Mouse (Mus musculus) bone marrow macrophage, adult 2 months (primary cell): Measurements from ENCODE around the gene Bbx. TPM values are rescaled to one million over a fixed set of nuclear protein-coding genes. Genes with fewer than 3 reads are reported as not detected.

Source experiments
- H3K27ac ChIP-seq: 2 replicates; pipeline ENCODE4 v1.5.1; 2012; ENCODE audit warnings: low read depth, low read length; ENCODE audit not compliant: insufficient read depth
- H3K4me1 ChIP-seq: 2 replicates; pipeline ENCODE4 v1.6.1; 2012; ENCODE audit warnings: low read length; ENCODE audit not compliant: control insufficient read depth, insufficient read depth
- H3K4me3 ChIP-seq: 2 replicates; pipeline ENCODE4 v1.5.1; 2012; ENCODE audit warnings: mild to moderate bottlenecking, low read length, moderate library complexity; ENCODE audit not compliant: insufficient read depth
- CTCF ChIP-seq: IDR thresholded peaks from 2 replicates; pipeline ENCODE4 v1.5.1; 2012; ENCODE audit warnings: low read depth, mild to moderate bottlenecking, low read length, moderate library complexity
- POLR2A ChIP-seq: IDR thresholded peaks from 2 replicates; pipeline ENCODE4 v1.6.1; 2012; ENCODE audit warnings: mild to moderate bottlenecking, low read depth, low read length, borderline replicate concordance
- polyA plus RNA-seq: library from polyadenylated mRNA; stranded (reverse); fragments of >200 nt; gene quantifications from 2 replicates; pipeline ENCODE4 v1.2.4, GENCODE M21; 2012; ENCODE audit not compliant: missing spikeins, insufficient read depth, insufficient read length

Bbx gene
- polyA plus RNA-seq, 1 experiment, result 33.4 TPM

DNA sequence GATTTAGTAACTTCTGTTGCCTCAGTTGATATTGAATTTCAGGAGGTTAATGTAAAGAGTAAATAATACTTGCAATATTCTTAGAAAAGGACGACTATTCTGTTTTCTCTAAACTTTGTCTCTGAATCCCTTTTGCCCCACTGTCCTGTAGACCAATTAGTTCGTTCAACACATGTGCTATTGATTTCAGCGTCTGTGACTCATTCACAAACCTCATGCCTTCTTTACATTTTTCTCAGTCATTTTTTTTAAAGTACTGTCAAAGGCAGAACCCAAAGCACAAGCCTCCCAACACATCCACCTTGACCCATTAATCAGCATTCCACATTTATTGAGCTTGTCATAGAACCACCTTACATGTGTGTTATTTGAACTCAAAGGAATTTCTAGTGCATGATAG is 6.6 kb upstream of the Bbx start:
- H3K4me1 ChIP-seq, result peaks cover 14% of the 10 kb centered on the region
- H3K27ac ChIP-seq, result no peak overlapping the region
- no peak overlapping the region for H3K4me3 ChIP-seq
- TF ChIP-seq POLR2A, result no peak
- no peak for TF ChIP-seq CTCF

DNA sequence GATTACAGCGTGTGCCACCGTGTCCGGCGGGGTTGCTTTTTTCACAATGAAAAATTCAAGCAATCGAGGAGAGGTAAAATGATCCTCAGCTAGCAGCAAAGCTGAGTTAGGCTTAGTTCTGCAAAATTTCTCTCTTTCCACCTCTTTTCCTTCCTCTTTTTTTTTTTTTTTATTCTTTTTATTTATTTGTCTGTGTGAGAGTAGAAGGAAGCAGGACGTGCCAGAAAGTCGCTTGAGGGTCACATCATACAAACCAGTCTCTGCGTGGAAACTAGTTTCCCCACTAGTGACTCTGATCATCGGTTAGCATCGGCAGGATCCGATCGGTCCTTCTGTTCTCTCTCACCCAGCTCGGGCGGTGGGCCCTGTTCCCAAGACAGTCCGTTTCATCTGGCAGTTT is 5.6 kb upstream of the Bbx start:
- H3K4me1 ChIP-seq, result peaks cover 17% of the 10 kb centered on the region
- peak overlapping the region; percentile 25; the same call in 1 of the 2 replicates for H3K4me3 ChIP-seq
- TF ChIP-seq CTCF, result no peak
- TF ChIP-seq POLR2A, result no peak
- peak overlapping the region; percentile 84 for H3K27ac ChIP-seq

DNA sequence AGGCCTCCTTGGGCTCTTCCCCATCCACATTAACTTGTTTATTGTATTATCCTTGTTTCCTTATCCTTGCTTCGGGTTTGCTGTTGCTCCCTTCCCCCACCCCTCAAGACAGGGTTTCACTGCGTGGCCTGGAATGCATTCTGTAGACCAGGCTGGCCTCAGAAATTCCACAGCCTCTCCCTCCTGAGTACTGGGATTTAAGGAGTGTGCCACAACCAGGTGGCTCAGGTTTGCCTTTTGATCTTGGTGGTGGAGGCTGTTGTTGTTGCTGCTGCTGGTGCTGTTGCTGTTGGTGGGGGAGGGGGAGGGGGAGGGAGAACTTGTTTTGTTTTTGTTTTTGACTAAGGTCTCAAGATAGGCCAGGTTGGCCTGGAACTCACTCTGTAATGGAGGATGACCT is 5.1 kb upstream of the Bbx start:
- peak overlapping the region; percentile 84 for H3K27ac ChIP-seq
- TF ChIP-seq CTCF, result no peak
- H3K4me1 ChIP-seq, result peaks cover 19% of the 10 kb centered on the region
- H3K4me3 ChIP-seq, result peak overlapping the region; percentile 25; the same call in 1 of the 2 replicates

DNA sequence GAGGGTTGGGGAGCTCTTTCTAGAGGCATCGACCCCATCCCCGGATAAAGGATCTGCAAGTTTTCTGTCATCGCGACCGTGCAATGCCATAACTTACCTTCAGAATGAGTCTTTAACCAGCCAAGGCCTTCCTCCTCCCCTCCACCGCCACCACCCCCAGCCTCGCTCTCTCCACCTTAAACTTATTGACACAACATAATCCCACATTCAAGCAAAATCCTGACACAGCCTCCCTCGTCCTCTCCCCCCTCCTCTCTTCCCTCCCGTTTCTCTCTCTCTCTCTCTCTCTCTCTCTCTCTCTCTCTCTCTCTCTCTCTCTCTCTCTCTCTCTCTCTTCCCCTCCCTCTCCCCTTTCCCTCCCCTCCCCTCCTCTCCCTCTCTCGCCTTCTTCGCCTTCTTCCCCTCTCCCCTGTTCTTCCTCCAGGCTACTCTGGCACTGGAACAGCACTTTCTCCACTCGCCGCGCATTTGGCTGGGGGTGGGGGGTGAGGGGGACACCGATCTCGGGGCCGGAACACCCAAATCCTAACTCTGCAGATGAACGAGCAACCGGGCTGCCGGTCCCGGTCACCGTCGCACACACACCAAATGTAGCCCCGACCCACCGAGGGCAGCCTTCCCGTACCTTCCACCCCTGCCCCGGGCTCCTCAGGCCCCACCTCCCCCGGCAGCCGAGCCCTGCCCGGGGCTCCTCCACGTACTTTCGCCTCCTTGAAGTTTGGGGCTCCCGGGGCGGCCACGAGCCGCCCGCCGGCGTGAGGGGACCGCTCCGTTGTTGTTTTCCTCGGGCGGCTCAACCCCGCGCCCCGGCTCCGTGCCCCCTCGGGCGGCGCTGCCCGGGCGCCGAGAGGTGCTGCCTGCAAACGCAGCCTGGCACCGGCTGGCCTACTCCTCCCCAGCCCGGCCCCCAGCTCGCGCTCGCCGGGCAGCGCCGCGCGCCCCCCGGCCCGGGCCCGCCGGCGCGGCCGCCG is 894 bp downstream of the Bbx start:
- peaks cover 13% of the 10 kb centered on the region for H3K4me1 ChIP-seq
- TF ChIP-seq CTCF (no peak), POLR2A (no peak)

DNA sequence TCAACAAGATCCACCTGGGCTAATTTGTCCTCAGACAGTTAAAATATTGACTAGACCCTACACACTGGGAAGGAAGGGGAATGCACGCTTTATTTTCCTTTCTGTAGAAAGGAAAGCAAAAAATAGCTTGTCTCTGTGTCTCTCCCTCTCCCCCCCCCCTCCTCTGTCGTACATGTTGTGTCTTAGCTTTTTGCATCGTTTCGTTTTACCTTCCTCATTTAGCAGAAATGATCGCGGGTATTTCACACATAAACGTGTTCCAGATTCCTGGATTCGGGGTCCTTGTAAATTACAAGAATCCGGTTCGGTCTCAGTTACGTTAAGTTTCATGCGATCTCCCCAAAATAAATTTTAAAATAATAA is 1.7 kb downstream of the Bbx start:
- no peak for TF ChIP-seq CTCF
- no peak for TF ChIP-seq POLR2A
- H3K4me3 ChIP-seq, result peak overlapping the region; percentile 95
- peaks cover 13% of the 10 kb centered on the region for H3K4me1 ChIP-seq
- H3K27ac ChIP-seq, result peak overlapping the region; percentile 46

More for the DNA sequence above, 894 bp downstream of the Bbx start:
- H3K4me3 ChIP-seq, result peak overlapping the region; percentile 95
- H3K27ac ChIP-seq, result peak overlapping the region; percentile 95

DNA sequence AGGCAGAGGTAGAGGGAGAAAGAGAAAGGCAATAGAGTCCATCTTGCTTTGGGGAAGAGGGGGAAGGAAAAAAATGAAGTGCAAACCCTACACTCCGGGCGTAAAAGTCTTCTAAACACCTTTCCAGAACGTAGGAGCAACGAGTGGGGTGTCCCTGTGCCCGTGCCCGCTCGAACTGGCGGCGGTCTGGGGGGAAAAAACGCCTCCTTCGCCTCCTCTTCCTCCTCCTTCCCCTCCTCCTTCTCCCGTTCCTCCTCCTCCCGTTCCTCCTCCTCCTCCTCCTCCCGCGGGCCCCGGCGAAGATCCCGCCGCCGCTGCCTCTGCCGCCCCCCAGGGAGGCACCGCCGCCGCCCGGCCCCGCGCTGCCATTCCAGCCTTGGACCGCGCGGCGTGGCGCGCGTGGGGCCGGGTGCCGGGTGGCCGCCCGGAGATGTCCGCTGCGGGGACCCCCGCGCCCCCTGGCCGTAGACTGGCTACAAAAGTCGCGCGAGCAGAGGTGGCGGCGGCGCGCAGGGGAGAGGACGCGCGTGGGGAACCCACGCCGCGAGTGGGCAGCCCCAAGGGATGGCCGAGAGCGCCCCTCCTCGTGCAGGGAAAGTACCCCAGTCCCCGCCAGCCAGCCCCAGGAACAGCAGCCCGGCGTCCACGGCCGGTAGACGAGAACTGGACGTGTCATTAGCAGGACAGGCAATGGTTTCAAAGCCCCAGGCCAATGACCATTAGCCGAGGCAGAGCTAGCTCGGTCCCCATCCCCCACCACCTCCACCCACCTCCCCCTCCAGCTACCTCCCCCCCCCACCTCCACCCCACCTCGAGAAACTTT is 2.3 kb downstream of the Bbx start:
- TF ChIP-seq POLR2A (no peak), CTCF (no peak)
- peak overlapping the region; percentile 95 for H3K4me3 ChIP-seq
- peak overlapping the region; percentile 46 for H3K27ac ChIP-seq

DNA sequence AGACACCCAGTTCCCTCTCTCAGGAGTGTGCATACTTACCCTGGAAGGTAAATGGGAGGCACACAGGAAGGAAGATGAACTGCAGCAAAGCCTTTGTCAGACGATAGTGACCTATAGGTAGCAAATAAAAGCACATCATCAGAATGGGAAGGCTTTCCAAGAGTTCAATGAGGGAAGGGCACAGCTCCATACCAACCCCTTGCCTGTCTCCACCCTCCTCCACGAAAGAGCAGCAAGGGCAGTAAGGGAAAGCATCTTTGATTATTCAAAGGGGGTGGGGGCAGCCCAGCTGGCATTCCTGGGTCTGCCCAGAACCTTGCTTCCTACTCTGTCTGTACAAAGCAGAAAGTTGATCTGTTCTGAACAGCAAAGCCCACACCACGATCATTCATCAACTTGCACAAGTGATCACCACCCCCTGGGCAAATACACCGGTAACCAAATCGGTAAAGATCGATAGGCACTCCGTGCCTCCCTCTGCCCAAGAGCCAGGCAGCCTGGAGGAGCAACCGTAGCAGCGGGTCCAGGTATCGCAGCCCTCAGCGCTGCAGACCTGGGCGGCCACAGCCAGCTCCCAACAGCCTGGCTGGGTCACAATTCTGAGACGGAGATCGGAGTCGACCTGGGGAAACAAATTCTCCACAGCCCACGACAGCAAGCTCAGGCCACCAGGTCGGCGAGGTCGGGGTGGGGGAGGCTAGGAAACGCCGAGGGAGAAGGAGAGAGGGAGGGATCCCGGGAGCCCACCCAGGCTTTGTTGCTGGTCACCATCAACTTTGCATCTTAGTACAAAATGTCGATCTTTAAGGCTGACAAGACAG is 3.1 kb downstream of the Bbx start:
- H3K4me3 ChIP-seq, result peak overlapping the region; percentile 95
- peaks cover 13% of the 10 kb centered on the region for H3K4me1 ChIP-seq
- no peak overlapping the region for H3K27ac ChIP-seq
- TF ChIP-seq POLR2A (no peak), CTCF (no peak)

More for the DNA sequence above, 2.3 kb downstream of the Bbx start:
- peaks cover 13% of the 10 kb centered on the region for H3K4me1 ChIP-seq

DNA sequence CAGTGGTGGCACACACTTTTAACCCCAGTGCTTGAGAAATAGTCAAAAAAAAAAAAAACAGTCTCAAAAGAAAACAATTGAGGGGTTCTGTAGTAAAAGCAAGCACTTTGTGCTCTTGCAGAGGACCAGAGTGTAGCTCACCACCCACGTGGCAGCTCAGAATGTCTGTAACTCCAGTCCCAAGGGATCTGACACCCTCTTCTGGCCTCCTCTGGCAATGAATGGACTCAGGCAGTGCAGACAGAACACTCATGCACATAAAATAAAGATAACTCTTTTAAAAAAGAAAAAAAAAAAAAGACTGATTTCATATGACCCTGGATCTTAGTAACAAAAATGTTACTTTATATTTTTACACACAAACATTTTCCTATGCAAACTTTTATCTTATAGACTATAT is 12.1 kb downstream of the Bbx start:
- TF ChIP-seq POLR2A (no peak), CTCF (no peak)
- no peak overlapping the region for H3K27ac ChIP-seq
- peaks cover 8% of the 10 kb centered on the region for H3K4me1 ChIP-seq
- no peak overlapping the region for H3K4me3 ChIP-seq

DNA sequence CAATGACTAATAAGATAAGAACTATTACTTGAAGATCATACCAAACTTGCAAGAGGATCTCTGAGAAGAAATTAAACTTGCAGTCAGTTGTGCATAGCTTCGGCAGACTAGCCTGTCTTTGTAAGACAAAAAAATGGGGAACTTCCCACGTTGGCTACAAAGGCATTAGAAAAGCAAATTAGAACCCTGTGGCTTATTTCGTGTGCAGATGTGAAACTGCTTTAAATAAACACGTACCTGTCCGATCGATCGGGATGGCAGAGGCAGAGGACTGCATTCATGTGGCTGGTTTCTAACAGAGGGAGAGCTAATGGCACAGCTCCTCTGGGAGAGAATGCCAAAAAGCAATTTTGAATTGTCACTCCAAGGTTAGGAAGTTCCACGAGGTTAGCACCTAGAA is 16.8 kb downstream of the Bbx start:
- H3K4me1 ChIP-seq, result peaks cover 16% of the 10 kb centered on the region
- H3K4me3 ChIP-seq, result no peak overlapping the region
- no peak overlapping the region for H3K27ac ChIP-seq
- no peak for TF ChIP-seq CTCF
- no peak for TF ChIP-seq POLR2A

DNA sequence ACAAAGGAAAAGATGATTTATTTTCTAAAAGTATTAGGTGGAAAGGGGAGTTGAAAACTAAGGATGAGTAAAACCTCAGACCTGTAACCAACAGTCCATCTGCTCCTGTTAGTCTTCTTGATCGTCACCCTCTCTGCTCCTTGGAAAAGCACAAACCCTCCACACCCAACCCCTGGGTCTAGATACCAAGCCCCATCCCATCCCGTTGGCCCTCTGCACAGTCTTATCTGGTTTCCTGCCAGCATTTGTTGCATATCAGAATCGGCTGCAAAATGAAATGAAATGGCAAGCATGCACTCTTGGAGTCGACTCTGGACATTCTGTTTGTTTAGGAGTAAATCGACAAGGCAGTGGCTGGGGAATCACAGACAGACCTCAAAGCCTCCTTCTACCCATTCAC is 29.3 kb downstream of the Bbx start:
- TF ChIP-seq CTCF (no peak), POLR2A (no peak)
- H3K4me1 ChIP-seq, result peaks cover 5% of the 10 kb centered on the region; the same call in 1 of the 2 replicates
- no peak overlapping the region for H3K4me3 ChIP-seq
- no peak overlapping the region for H3K27ac ChIP-seq
